Mouse (Mus musculus): Measurements from ENCODE around the gene Dnah14.

DNA sequence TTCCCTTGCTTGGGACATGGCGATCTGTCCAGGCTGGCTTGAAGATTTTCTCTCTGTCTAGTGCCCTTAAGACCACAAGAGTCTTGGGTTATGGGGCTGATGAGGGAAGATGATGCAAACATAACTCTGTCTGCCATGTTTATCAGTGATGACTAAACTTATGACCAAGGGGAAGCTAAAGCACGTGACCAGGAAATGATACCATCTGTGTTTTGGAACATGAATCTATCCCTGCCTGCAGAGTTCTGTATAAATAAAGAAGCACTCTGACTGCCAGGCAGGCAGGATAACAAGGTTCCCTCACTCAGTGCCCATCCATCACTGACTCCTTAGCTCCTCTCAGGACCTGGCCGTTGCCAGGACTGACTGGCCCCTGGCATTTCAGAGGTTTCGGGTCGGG lies 157.2 kb downstream of the Dnah14 start:
- TF ChIP-seq POU5F1 (IDR thresholded peaks at IDR 0.05; ENCODE audit: borderline replicate concordance, low read length) (no peak), CTCF (conservative IDR thresholded peaks at IDR 0.05; ENCODE audit: low read length) (no peak)

All from E14TG2a.4 (cell line).